Mouse (Mus musculus) adrenal gland, adult (tissue): ENCODE results near the gene Sema5a.
A peak's percentile ranks its signal among the peaks of the same experiment; 100 is the strongest.

ENCODE experiments used
- DNase-seq, 2 experiments: peaks; one replicate each; pipeline ENCODE4 v3.0.0; 2022 to 2023; ENCODE audit warnings: low spot score in 1 of 2; ENCODE audit not compliant: inconsistent age in 2 of 2

Sema5a gene

DNA sequence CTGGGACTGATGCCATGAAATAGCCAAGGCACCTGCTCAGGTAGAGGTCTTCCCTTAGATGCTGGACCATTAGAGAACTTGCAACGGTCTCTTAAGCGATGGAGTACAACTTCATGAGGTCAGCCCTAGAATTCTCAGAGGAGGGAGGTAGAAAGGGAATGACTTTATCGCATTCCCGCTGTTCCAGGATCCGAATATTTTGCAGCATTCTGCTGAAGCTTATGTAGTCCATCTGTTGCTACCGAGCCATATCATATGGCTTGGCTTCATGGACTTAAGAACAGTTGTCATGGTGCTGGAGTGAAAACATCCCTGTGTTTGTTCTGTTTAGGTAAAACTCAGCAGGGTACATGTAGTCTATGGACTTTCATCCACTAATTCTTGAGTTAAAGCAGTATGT lies 369.1 kb downstream of the Sema5a start:
- DNase-seq: no peak

DNA sequence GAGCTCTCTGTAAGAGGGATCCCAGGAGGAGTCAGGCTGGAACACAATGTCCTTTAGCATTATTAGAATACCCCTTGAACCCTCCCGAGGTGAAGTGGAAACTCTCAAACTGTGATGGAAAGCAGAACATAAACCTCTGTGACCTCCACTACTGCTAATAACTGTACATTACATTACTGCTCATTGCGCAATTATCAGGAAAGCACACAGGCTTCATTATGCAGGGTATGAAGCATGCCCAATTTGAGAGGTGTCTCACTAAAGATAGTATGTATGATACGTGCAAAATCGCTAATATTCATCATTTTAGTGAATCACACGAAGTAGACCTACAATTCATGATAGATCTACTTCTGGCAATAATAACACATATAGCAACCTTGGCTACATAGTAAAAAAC lies 371.2 kb downstream of the Sema5a start:
- DNase-seq: no peak

DNA sequence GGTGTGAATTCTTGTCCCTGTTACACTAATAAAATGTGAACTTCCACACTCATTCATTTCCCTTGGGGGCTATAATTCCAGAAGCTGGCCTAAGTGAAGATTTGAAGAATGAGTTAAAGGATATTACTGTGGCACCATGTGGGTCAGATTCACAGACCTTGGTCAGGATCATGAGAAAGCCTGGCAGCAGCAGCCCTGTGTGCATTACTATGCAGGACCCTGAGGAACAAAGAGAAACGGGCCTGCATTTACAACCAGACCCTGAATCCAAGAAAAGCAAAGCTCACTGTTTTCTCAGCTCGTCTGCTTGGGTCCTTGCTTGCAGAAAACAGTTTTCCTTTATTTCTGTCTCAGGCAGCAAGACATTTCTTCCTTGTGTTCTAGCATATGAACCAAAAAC lies 374.6 kb downstream of the Sema5a start:
- peak in 1 of 2 experiments; percentile 32 for DNase-seq

DNA sequence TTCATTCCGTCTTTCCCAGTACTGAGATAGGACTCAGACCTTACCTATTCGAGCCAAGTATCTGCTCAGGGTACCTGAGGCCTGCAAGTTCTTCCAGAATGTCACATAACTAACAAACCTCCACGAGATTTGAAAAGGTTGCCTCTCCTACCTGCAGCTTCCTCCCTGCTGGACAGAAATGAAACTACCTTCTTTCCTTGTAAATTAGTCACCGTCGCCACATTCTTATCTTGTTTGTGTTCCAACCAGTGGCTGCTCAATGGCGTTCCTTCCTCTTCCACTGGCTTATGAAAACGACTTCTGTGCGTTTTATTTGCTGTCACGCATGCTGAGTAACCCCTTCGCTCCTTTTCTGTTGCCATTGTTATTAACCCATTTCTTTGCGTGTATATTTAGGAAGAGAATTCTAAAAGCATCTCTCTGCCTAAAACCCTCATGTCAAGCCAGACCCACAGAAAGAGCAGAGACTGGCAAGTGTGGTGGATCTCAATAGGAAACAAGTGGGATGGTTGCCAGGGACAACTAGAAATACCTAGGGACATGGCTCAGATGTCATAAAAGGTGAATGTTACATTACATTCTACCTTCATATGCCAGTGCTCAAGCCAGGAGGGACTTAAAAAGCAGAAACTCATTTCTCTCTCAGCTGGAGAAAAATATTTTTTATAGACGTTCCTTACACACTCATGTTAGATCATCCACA lies 378.6 kb downstream of the Sema5a start:
- DNase-seq: no peak

DNA sequence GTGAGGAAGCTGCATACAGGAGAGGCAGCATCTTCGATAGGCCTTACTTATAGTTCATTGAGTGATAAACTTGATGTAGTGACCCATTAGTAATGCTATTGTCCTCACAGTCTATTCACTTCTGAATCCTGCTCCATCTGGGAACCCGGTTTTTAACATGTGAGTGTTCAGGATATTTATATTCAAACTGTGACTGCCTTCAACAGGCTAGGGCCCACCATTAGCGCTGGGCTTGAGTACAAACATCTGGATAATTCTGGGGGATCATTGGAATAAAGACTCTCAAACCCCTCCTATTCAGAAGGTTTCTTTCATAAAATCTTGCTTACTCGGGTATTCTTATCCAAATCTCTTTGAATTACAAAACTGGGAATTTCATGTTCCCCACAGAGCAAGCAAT lies 379.5 kb downstream of the Sema5a start:
- DNase-seq: no peak

DNA sequence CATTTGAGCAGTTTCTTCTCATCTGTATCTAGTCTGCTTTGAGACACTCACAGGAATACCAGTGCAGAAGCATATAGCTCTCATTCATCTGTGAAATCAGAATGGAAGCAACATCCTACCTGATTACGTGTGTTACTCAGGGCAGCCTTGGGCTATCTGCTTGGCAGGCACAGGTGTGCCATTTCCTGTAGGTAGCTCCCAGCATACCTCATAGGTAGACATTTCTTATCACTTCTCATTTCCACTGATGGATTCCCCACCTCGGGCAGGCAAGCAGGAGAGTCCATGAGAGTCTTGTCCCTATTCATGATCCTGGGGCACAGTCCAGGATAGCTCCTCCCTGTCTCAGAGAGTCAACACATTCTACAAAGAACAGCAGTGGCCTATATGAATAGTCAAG lies 381.4 kb downstream of the Sema5a start:
- no peak for DNase-seq

DNA sequence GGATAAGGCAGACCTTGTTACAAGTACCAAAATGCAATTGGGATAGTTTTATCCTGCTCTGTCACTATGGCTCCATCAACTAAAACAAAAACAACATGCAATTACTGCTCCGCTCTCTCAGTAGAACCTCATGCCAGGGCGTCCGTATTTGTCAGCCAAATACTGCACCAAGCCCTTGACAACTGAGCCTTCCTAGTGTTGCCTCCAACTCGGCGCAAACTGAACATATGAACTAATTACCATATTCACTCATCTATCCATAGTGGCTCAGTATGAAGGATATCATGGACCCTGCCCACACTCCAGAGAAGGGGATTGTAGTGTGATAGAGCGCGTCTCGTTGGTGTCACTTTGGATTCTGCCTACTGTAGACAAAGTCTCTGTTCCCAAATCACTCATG lies 389.1 kb downstream of the Sema5a start:
- no peak for DNase-seq

DNA sequence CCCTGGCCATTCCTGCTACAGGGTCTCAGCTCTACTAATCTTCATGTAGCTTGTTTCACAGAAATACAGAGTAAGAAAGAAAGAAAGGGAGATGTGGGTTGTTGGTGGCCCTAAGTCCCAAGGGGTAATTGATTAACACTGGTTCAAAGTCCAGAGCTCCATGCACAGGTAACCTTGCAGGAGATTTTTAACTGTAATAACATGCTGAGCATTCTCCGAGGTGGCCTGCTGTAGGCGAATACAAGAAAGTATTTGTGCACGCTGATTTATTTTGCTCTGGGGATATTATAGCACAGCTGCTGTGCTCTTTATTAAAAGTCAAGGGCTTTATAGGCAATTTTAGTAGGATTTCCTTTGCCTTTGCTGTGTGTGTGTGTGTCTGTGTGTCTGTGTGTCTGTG lies 393.3 kb downstream of the Sema5a start:
- DNase-seq: no peak

DNA sequence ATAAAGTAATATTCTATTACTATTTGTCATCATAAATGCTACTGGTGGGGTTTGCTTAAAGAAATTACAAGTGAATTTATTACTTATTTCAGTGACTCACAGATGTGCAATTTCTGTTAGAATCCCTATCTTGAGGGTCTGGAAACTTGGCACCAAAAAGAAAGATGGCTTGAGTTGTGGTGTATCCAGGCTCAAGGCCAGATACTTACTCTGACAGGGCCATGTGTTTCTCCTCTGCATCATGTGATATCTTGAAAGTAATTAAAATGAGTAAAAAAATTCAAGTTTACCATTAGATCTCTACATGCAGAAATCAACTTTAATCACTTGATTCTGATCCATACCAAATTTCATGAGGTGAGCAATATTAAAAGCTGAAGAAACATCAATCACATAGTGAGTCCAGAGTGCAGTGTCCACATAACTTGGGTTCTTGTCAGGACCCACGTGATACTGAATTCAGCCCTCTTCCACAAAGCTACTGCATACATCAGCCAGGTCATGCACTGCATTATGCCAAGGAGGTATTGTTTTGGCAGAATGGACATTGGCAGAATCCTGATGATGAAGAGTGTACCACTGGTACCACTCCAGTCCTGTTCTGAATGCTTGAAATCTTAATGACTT lies 402.6 kb downstream of the Sema5a start:
- DNase-seq: no peak

DNA sequence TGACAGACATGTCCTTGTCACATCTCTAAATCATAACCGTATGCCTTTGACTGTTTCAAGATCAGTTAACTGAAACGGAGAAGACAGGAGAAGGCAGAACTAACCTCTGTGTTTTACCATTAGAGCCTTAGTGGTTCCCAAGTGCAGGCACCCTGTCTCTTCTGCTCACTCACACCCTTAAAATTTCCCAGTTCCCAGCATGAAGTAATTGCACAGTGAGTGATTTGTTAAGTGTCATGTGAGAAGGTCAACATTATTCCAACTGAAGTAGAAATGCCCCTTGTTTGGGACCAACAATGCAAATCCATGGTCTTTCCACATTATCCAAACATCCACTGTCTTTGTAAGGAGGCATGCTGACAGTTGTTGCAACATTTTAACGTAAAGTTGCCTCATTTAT lies 409.4 kb downstream of the Sema5a start:
- no peak for DNase-seq

DNA sequence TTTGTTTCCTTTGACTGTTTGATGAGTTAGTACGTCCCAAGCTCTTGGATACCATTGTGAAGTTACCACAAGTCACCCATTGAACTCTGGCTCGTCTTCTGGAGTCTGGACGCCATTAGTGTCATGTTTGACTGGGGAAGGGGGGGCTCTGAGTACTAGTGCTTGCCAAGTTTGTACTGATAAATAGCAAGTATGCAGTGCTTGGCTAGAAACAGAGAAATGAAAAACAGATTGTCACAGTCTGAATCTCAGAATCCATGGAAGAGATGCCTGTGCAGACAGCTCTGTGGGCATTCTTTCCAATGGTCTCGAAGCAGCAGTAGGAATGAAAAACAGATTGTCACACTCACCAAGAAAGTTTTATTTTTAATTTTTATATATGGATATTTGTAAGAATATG lies 411.4 kb downstream of the Sema5a start:
- no peak for DNase-seq

DNA sequence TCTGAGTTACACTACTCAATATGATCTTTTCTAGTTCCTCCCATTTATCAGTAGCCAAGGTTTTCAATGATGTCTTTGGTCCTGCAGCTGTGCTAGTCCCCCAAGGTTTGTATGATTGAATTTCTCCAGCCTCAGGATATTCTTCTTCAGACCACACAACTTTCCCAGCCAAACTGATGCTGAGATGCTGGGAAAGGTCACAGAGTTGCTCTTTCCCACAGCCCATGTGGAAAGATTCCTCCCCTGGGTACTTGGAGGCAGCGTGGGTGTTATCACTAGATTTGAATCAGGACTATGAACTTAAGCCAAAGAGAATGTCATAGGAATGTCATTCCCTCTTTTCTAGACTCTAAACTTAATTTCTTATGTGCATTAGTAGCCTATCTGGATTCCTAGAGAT lies 431.8 kb downstream of the Sema5a start:
- no peak for DNase-seq

DNA sequence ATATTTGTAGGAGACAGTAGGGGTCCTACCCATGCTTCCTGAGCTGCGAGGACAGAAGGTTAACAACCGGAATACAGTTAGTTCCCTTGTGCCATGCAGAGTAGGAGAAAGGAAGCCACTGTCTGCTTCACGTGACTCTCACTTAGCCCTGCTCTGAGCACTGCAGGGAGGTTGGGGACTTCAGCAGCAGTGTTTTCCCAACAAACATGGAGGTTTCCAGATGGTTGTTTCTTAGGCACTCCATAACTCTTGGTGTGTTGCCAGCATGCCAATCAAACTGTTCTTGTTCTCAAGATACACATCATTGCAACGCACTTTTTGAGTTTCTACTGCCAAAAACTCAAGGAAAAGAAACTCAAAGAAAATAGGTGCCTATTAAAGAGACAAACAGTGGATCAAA lies 440.5 kb downstream of the Sema5a start:
- DNase-seq: no peak

DNA sequence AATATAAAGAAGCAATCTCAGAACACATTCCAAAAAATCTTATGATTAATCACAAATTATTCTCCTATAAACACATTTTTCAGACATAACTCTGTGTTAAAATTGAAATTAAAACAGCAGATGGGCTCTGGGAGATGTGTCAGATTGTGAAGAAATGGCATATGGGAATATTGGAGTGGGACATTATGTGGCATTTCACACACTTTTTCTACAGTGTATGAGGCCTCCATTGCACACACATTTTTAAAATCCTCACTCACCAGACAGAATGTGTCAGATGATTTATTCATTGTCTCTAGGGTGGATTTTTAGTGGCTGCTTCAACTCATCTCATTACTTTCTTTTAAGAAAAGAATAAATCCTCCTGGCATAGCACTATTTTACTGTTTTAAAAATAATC lies 446.4 kb downstream of the Sema5a start:
- no peak for DNase-seq

DNA sequence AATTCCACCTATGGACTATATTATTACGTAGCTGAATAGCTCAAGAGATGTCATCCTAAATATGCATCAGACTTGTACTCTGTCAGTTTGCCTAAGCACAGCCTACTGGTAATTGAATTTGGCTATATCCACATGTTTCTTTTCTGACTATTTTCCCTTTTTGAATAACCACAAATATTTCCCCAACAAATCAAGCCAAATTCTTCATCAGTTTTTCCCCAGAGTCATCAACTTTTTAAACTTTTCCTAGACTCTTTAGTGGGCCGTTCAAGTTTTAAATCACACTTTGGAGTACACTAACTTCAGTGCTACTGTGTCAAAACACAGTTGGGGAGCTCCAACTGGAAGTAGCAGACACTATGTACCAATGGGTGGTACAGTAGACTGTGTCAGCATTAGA lies 448.4 kb downstream of the Sema5a start:
- DNase-seq: no peak

DNA sequence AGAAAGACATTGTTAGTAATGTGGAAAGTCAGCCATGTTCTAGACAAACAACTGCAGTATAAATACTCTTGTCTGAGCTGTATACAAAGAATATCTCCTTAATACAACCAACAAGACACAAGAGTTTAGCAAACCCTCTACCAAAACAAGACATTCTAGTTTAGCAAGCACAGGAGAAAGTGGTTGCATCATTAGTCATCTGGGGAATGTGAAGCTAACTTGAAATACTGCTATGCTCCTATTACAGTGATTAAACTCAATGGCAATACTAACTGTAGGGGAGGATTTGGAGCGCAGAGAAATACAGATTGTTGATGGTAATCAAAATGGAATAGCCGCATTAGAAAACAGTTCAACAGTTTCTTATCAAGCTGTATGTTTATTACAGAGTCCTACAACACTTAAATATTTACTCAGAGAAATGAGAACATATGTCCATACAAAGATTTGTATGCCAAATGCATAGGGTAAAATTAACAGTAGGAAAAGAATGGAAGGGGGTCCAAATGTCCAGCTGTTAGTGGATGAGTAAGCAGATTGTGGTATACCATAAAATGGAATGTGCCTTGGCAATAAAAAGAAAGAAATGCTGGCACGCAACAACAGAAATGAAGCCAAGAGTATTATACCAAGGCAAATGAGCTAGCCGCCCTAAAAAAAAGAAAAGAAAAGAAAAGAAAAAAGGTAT lies 472.8 kb downstream of the Sema5a start:
- no peak for DNase-seq

DNA sequence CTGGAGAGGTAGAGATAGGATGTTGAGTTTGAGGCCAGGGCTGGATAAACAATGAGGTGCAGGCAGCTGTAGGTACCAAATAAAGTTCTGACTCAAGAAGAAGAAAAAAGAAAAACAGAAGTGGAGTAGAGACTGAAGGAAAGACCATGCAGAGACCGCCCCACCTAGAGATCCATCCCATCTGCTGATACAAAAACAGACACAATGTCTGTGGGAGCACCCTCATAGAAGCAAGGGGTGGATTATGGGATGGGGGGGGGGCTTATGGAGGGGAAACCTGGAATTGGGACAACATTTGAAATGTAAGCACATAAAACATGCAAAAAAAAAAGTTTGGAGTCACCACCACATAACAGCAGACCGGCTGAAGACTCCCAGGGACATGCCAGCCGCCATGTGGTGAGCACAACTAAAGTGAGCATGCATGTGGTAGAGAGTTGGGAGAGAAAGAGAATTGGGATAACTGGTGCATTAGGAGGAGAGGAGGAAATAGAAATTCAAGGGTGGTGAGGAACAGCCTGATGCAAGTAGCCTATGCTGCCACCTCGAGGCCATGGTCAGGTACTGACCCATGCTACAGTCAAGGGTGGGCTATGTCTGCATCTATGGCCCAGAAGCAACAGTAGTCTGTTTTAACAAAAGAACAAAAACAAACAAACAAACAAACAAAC lies 473.8 kb downstream of the Sema5a start:
- peak; percentile 37 to 71 for DNase-seq

DNA sequence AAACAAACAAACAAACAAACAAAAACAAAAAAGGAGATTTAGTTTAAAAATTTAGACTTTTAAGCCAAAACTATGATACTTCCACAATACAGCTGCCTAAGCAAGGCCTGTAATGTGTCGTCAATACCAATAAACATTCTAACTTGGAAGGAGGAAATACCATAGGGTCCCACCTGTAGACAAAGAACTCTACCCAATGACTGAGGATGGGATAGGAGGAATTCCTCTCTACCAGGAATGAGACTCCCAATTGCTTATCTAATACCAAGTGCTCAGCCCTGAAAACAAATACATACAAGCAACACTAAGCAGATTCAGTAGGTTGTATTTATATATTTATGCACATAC lies 474.3 kb downstream of the Sema5a start:
- DNase-seq: no peak

DNA sequence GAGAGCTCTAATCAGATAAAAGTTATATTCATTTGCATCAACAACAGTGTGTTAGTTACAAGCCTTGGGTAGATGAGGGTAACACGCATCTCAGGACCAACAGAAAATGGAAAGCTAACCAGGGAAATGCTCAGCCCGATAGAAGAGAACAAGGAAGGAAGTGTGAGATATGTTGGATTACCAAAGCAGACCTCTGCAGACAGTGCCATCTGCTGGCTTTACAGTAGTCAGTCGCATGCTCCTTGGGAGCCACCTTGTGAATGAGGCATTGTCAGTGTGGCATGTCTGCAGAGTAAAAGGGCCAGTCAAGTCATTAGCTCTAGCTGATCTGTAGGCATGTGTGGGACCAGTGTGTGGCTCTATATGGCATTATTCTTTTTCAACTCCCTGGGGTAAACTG lies 486.2 kb downstream of the Sema5a start:
- DNase-seq: peak; percentile 30 to 77
